Mouse (Mus musculus): ENCODE measurements around the gene Actr3. TPM values are rescaled to one million over a fixed set of nuclear protein-coding genes. Genes with fewer than 3 reads are reported as not detected.
A peak's percentile ranks its signal among the peaks of the same experiment; 100 is the strongest.

The Actr3 gene
- 266 and 291 TPM in 2 replicates for polyA plus RNA-seq (2014; fragmentation: Nextera tagmentation; extraction: Ambion mirVana)

GRCm38 (mm10) chr1:125435369-125436135 is at the start of gene Actr3:
Gene Actr3, minus strand, starts transcription at chr1:125435727.
- H3K27me3 ChIP-seq (ENCODE audit: control insufficient read depth, insufficient read depth, low read length), result no peaks in the 10 kb centered on the region
- peak within 1 kb of the TSS; percentile 88 for H3K4me3 ChIP-seq (ENCODE audit: low read depth, low read length)
- peak; percentile 100 for DNase-seq (ENCODE audit: low spot score)
- H3K9me3 ChIP-seq (ENCODE audit: control insufficient read depth, low read length), result no peaks in the 10 kb centered on the region
- H3K36me3 ChIP-seq (ENCODE audit: control insufficient read depth, insufficient read depth, low read length), result no peaks in the 10 kb centered on the region
- WGBS, result under 1% methylated on average over 51 of the region's 59 CpGs
- H3K4me1 ChIP-seq (replicated peaks; ENCODE audit: control insufficient read depth, insufficient read depth, low read length), result no peaks in the 10 kb centered on the region
- H3K27ac ChIP-seq (ENCODE audit: low read depth, low read length), result peak within 1 kb of the TSS; percentile 96
- peak; percentile 96 for ATAC-seq (ENCODE audit: low FRiP score)
- peak within 1 kb of the TSS; percentile 88 for H3K9ac ChIP-seq (ENCODE audit: low read depth, low read length)
- peak within 1 kb of the TSS; percentile 40 for H3K4me2 ChIP-seq (replicated peaks; ENCODE audit: low read depth, low read length)

GRCm38 (mm10) chr1:125482459-125483287 is 47.1 kb upstream of the Actr3 start:
- no peak for ATAC-seq (ENCODE audit: low FRiP score)

GRCm38 (mm10) chr1:125481842-125482241 is 46.3 kb upstream of the Actr3 start:
- DNase-seq (ENCODE audit: low spot score) (no peak), ATAC-seq (ENCODE audit: low FRiP score) (no peak)
- H3K4me3 ChIP-seq (ENCODE audit: low read depth, low read length), result no peak overlapping the region
- no peak overlapping the region for H3K4me2 ChIP-seq (replicated peaks; ENCODE audit: low read depth, low read length)
- no peak overlapping the region for H3K9ac ChIP-seq (ENCODE audit: low read depth, low read length)
- no peak overlapping the region for H3K27ac ChIP-seq (ENCODE audit: low read depth, low read length)
- H3K9me3 ChIP-seq (ENCODE audit: control insufficient read depth, low read length), result no peaks in the 10 kb centered on the region
- H3K27me3 ChIP-seq (ENCODE audit: control insufficient read depth, insufficient read depth, low read length), result no peaks in the 10 kb centered on the region
- no peaks in the 10 kb centered on the region for H3K36me3 ChIP-seq (ENCODE audit: control insufficient read depth, insufficient read depth, low read length)
- no peaks in the 10 kb centered on the region for H3K4me1 ChIP-seq (replicated peaks; ENCODE audit: control insufficient read depth, insufficient read depth, low read length)

More at GRCm38 (mm10) chr1:125482459-125483287, 47.1 kb upstream of the Actr3 start:
- Histone ChIP-seq H3K36me3 (ENCODE audit: control insufficient read depth, insufficient read depth, low read length) (no peaks in the 10 kb centered on the region), H3K4me3 (ENCODE audit: low read depth, low read length) (no peak overlapping the region), H3K9ac (ENCODE audit: low read depth, low read length) (no peak overlapping the region), H3K4me2 (replicated peaks; ENCODE audit: low read depth, low read length) (no peak overlapping the region), H3K27ac (ENCODE audit: low read depth, low read length) (no peak overlapping the region), H3K27me3 (ENCODE audit: control insufficient read depth, insufficient read depth, low read length) (no peaks in the 10 kb centered on the region), H3K4me1 (replicated peaks; ENCODE audit: control insufficient read depth, insufficient read depth, low read length) (no peaks in the 10 kb centered on the region), H3K9me3 (ENCODE audit: control insufficient read depth, low read length) (no peaks in the 10 kb centered on the region)
- WGBS, result 84% methylated on average over 10 of the region's 10 CpGs
- no peak for DNase-seq (ENCODE audit: low spot score)

GRCm38 (mm10) chr1:125478588-125478987 is 43.1 kb upstream of the Actr3 start:
- WGBS, result 88% methylated on average over 6 of the region's 6 CpGs
- H3K9me3 ChIP-seq (ENCODE audit: control insufficient read depth, low read length), result no peaks in the 10 kb centered on the region
- no peak for DNase-seq (ENCODE audit: low spot score)
- no peak overlapping the region for H3K9ac ChIP-seq (ENCODE audit: low read depth, low read length)
- H3K4me2 ChIP-seq (replicated peaks; ENCODE audit: low read depth, low read length), result no peak overlapping the region
- H3K4me3 ChIP-seq (ENCODE audit: low read depth, low read length), result no peak overlapping the region
- H3K36me3 ChIP-seq (ENCODE audit: control insufficient read depth, insufficient read depth, low read length), result no peaks in the 10 kb centered on the region
- no peaks in the 10 kb centered on the region for H3K4me1 ChIP-seq (replicated peaks; ENCODE audit: control insufficient read depth, insufficient read depth, low read length)
- H3K27ac ChIP-seq (ENCODE audit: low read depth, low read length), result no peak overlapping the region
- ATAC-seq (ENCODE audit: low FRiP score), result no peak
- no peaks in the 10 kb centered on the region for H3K27me3 ChIP-seq (ENCODE audit: control insufficient read depth, insufficient read depth, low read length)

- Histone ChIP-seq H3K36me3 (ENCODE audit: control insufficient read depth, insufficient read depth, low read length) (no peaks in the 10 kb centered on the region), H3K27me3 (ENCODE audit: control insufficient read depth, insufficient read depth, low read length) (no peaks in the 10 kb centered on the region), H3K9ac (ENCODE audit: low read depth, low read length) (no peak overlapping the region), H3K27ac (ENCODE audit: low read depth, low read length) (no peak overlapping the region), H3K4me1 (replicated peaks; ENCODE audit: control insufficient read depth, insufficient read depth, low read length) (no peaks in the 10 kb centered on the region), H3K4me2 (replicated peaks; ENCODE audit: low read depth, low read length) (no peak overlapping the region), H3K9me3 (ENCODE audit: control insufficient read depth, low read length) (no peaks in the 10 kb centered on the region), H3K4me3 (ENCODE audit: low read depth, low read length) (no peak overlapping the region)
- ATAC-seq (ENCODE audit: low FRiP score) (no peak), DNase-seq (ENCODE audit: low spot score) (no peak)
- 84% methylated on average over 6 of the region's 6 CpGs for WGBS
These were observed 40.6 kb upstream of the Actr3 start for GRCm38 (mm10) chr1:125475961-125476682.

- Histone ChIP-seq H3K27ac (ENCODE audit: low read depth, low read length) (no peak overlapping the region), H3K36me3 (ENCODE audit: control insufficient read depth, insufficient read depth, low read length) (no peaks in the 10 kb centered on the region), H3K4me1 (replicated peaks; ENCODE audit: control insufficient read depth, insufficient read depth, low read length) (no peaks in the 10 kb centered on the region), H3K4me3 (ENCODE audit: low read depth, low read length) (no peak overlapping the region), H3K9ac (ENCODE audit: low read depth, low read length) (no peak overlapping the region), H3K9me3 (ENCODE audit: control insufficient read depth, low read length) (no peaks in the 10 kb centered on the region), H3K4me2 (replicated peaks; ENCODE audit: low read depth, low read length) (no peak overlapping the region), H3K27me3 (ENCODE audit: control insufficient read depth, insufficient read depth, low read length) (no peaks in the 10 kb centered on the region)
- WGBS, result 81% methylated on average over 3 of the region's 3 CpGs
- ATAC-seq (ENCODE audit: low FRiP score) (no peak), DNase-seq (ENCODE audit: low spot score) (no peak)
These were observed 38.3 kb upstream of the Actr3 start for GRCm38 (mm10) chr1:125473866-125474265.

- no peak overlapping the region for H3K9ac ChIP-seq (ENCODE audit: low read depth, low read length)
- H3K36me3 ChIP-seq (ENCODE audit: control insufficient read depth, insufficient read depth, low read length), result no peaks in the 10 kb centered on the region
- WGBS, result 88% methylated on average over 4 of the region's 4 CpGs
- no peaks in the 10 kb centered on the region for H3K27me3 ChIP-seq (ENCODE audit: control insufficient read depth, insufficient read depth, low read length)
- no peaks in the 10 kb centered on the region for H3K9me3 ChIP-seq (ENCODE audit: control insufficient read depth, low read length)
- no peak overlapping the region for H3K27ac ChIP-seq (ENCODE audit: low read depth, low read length)
- DNase-seq (ENCODE audit: low spot score) (no peak), ATAC-seq (ENCODE audit: low FRiP score) (no peak)
- H3K4me3 ChIP-seq (ENCODE audit: low read depth, low read length), result no peak overlapping the region
- no peak overlapping the region for H3K4me2 ChIP-seq (replicated peaks; ENCODE audit: low read depth, low read length)
- H3K4me1 ChIP-seq (replicated peaks; ENCODE audit: control insufficient read depth, insufficient read depth, low read length), result no peaks in the 10 kb centered on the region
These were observed 37.7 kb upstream of the Actr3 start for GRCm38 (mm10) chr1:125473126-125473666.

GRCm38 (mm10) chr1:125470805-125471648 is 35.5 kb upstream of the Actr3 start:
- no peak for ATAC-seq (ENCODE audit: low FRiP score)
- WGBS, result 79% methylated on average over 4 of the region's 4 CpGs

More at GRCm38 (mm10) chr1:125470805-125471648, 35.5 kb upstream of the Actr3 start:
- no peaks in the 10 kb centered on the region for H3K9me3 ChIP-seq (ENCODE audit: control insufficient read depth, low read length)
- no peak overlapping the region for H3K9ac ChIP-seq (ENCODE audit: low read depth, low read length)
- no peak overlapping the region for H3K27ac ChIP-seq (ENCODE audit: low read depth, low read length)
- H3K27me3 ChIP-seq (ENCODE audit: control insufficient read depth, insufficient read depth, low read length), result no peaks in the 10 kb centered on the region
- H3K36me3 ChIP-seq (ENCODE audit: control insufficient read depth, insufficient read depth, low read length), result no peaks in the 10 kb centered on the region
- no peak for DNase-seq (ENCODE audit: low spot score)
- H3K4me3 ChIP-seq (ENCODE audit: low read depth, low read length), result no peak overlapping the region
- H3K4me1 ChIP-seq (replicated peaks; ENCODE audit: control insufficient read depth, insufficient read depth, low read length), result no peaks in the 10 kb centered on the region
- H3K4me2 ChIP-seq (replicated peaks; ENCODE audit: low read depth, low read length), result no peak overlapping the region

Measured in hindbrain, embryonic 11.5 days (tissue).